ENCODE assay signal across 10 mouse cellular contexts in genomic region chr12:105961667-105962066, GRCm38 (mm10). TPM values are rescaled to one million over a fixed set of nuclear protein-coding genes. Genes with fewer than 3 reads are reported as not detected.
A peak's percentile ranks its signal among the peaks of the same experiment; 100 is the strongest.
DNase-seq lines count a peak whose midpoint lies in the region; ATAC-seq and TF ChIP-seq lines count a peak whose summit lies in the region.
"Had no signal": no experiment of that assay in that cellular context is flagged by ENCODE, and none has a peak within 500 bp of the region (broad histone marks: within the 10 kb centered on the region; RNA-seq: fewer than 3 reads in every experiment).

No protein-coding gene starts in this region.

- peak overlapping the region; percentile 26; the same call in 1 of the 2 replicates for H3K9ac ChIP-seq in forebrain, embryonic 13.5 days
- H3K9ac ChIP-seq in intestine, postnatal 0 days (ENCODE audit: low read depth, low read length), result no peak overlapping the region
- no peak overlapping the region for H3K9ac ChIP-seq in neural tube, embryonic 15.5 days (replicated peaks)
- H3K9ac ChIP-seq: liver, embryonic 14.5 days had no signal

- H3K36me3 ChIP-seq in forebrain, embryonic 13.5 days (ENCODE audit: poor library complexity, severe bottlenecking), result no peaks in the 10 kb centered on the region
- no peaks in the 10 kb centered on the region for H3K36me3 ChIP-seq in intestine, postnatal 0 days (ENCODE audit: control insufficient read depth, insufficient read depth)
- no peaks in the 10 kb centered on the region for H3K36me3 ChIP-seq in neural tube, embryonic 15.5 days

- H3K27me3 ChIP-seq in forebrain, embryonic 13.5 days, result no peaks in the 10 kb centered on the region
- peaks cover 15% of the 10 kb centered on the region; the same call in 1 of the 2 replicates for H3K27me3 ChIP-seq in intestine, postnatal 0 days (replicated peaks; ENCODE audit: control insufficient read depth, insufficient read depth, low read length)
- H3K27me3 ChIP-seq in neural tube, embryonic 15.5 days (replicated peaks), result no peaks in the 10 kb centered on the region

- no peak for DNase-seq in layer of hippocampus, adult 2 months (ENCODE audit: low spot score in 2 of 2)
- DNase-seq in layer of hippocampus, postnatal 14 days (ENCODE audit: low spot score in 2 of 2), result no peak
- no peak for DNase-seq in spleen, postnatal 14 days (ENCODE audit: low spot score in 2 of 2)
- no peak for DNase-seq in yolk sac, embryonic 10.5 days (ENCODE audit: low spot score)
- DNase-seq: kidney, adult 18-20 months; right cerebral cortex, adult 18-20 months had no signal

- H3K9me3 ChIP-seq in forebrain, embryonic 13.5 days (replicated peaks), result no peaks in the 10 kb centered on the region
- H3K9me3 ChIP-seq in intestine, postnatal 0 days (ENCODE audit: control insufficient read depth), result no peaks in the 10 kb centered on the region
- H3K9me3 ChIP-seq in neural tube, embryonic 15.5 days (replicated peaks), result no peaks in the 10 kb centered on the region

- H3K4me3 ChIP-seq in layer of hippocampus, adult 2 months, result peak overlapping the region; percentile 27; the same call in 1 of the 2 replicates
- peak overlapping the region; percentile 7; the same call in 1 of the 2 replicates for H3K4me3 ChIP-seq in forebrain, embryonic 13.5 days
- H3K4me3 ChIP-seq in intestine, postnatal 0 days (ENCODE audit: low read depth, low read length), result 0 out of 2 replicates have a peak overlapping the region, but pooled peaks have one; percentile 5
- H3K4me3 ChIP-seq in neural tube, embryonic 15.5 days (replicated peaks), result peak overlapping the region; percentile 48

- peak overlapping the region; percentile 76 for H3K4me2 ChIP-seq in forebrain, embryonic 13.5 days
- peak overlapping the region; percentile 99; the same call in 1 of the 2 replicates for H3K4me2 ChIP-seq in intestine, postnatal 0 days (replicated peaks; ENCODE audit: low read depth)
- H3K4me2 ChIP-seq in neural tube, embryonic 15.5 days, result peak overlapping the region; percentile 98

- peak overlapping the region; percentile 86 for H3K27ac ChIP-seq in layer of hippocampus, adult 2 months
- H3K27ac ChIP-seq in forebrain, embryonic 13.5 days, result peak overlapping the region; percentile 96
- H3K27ac ChIP-seq in intestine, postnatal 0 days (ENCODE audit: low read depth, low read length), result no peak overlapping the region
- H3K27ac ChIP-seq in neural tube, embryonic 15.5 days (replicated peaks), result no peak overlapping the region; the same call in 1 of the 2 replicates
- H3K27ac ChIP-seq: liver, embryonic 14.5 days had no signal

- no peak for TF ChIP-seq CTCF in layer of hippocampus, adult 2 months (conservative IDR thresholded peaks at IDR 0.05)
- no peak for TF ChIP-seq CTCF in intestine, postnatal 0 days (IDR thresholded peaks at IDR 0.05; ENCODE audit: low read depth)

- peaks cover 58% of the 10 kb centered on the region for H3K4me1 ChIP-seq in forebrain, embryonic 13.5 days
- 0 out of 2 replicates have a peak, but pooled peaks cover 5% of the 10 kb centered on the region for H3K4me1 ChIP-seq in intestine, postnatal 0 days (replicated peaks; ENCODE audit: control insufficient read depth, insufficient read depth, low read length)
- H3K4me1 ChIP-seq in neural tube, embryonic 15.5 days, result peaks cover 38% of the 10 kb centered on the region

- ATAC-seq in forebrain, embryonic 13.5 days, result no peak
- no peak for ATAC-seq in intestine, postnatal 0 days
- ATAC-seq in neural tube, embryonic 15.5 days (ENCODE audit: low FRiP score), result no peak

- WGBS in forebrain, embryonic 13.5 days, result 5% methylated on average over 12 of the region's 12 CpGs
- WGBS in intestine, postnatal 0 days, result 7% methylated on average over 12 of the region's 12 CpGs
- WGBS in neural tube, embryonic 15.5 days, result 6% methylated on average over 12 of the region's 12 CpGs

RNA-seq across cellular contexts. Expression of gene Vrk1, which starts 48.4 kb away (rescaled TPM):
- total RNA-seq in layer of hippocampus, adult 2 months (2021), result 10 to 100 TPM; 18.7 to 21.3 TPM
- 10 to 100 TPM; 15.6 to 15.8 TPM for total RNA-seq in layer of hippocampus, postnatal 14 days (2021)
- 98.6 and 101 TPM in 2 replicates for polyA plus RNA-seq in forebrain, embryonic 13.5 days (2015; fragmentation: Nextera tagmentation; extraction: Ambion mirVana)
- 20.4 and 23.0 TPM in 2 replicates for polyA plus RNA-seq in intestine, postnatal 0 days (2015; fragmentation: Nextera tagmentation; extraction: Ambion mirVana)
- 24.8 and 40.5 TPM in 2 replicates for polyA plus RNA-seq in neural tube, embryonic 15.5 days (2015; fragmentation: Nextera tagmentation; extraction: Ambion mirVana)

Comparison
In these comparisons a context has a peak if more than half of its experiments do, and no peak if none do; other contexts are left out.
1. H3K27ac ChIP-seq: peak in layer of hippocampus, adult 2 months (single experiment) and forebrain, embryonic 13.5 days (single experiment); none in intestine, postnatal 0 days (single experiment) and neural tube, embryonic 15.5 days (single experiment).
2. Peak in every context shown above with its lines, with median percentiles within 50 percentile points of each other: H3K4me3 ChIP-seq and H3K4me2 ChIP-seq.